Mouse (Mus musculus): Measurements from ENCODE around the gene Creb3. TPM values are rescaled to one million over a fixed set of nuclear protein-coding genes. Genes with fewer than 3 reads are reported as not detected.

The Creb3 gene
- polyA plus RNA-seq, 1 experiment, result 58.2 TPM

- no peak for TF ChIP-seq CTCF (conservative IDR thresholded peaks at IDR 0.05; ENCODE audit: insufficient read depth, insufficient read length, low read depth, low read length)
- TF ChIP-seq POLR2A (IDR thresholded peaks at IDR 0.05; ENCODE audit: low read depth, low read length), result no peak
- no peaks in the 10 kb centered on the region for H3K36me3 ChIP-seq (ENCODE audit: control insufficient read depth, insufficient read depth, low read length)
- peaks cover 3% of the 10 kb centered on the region; the same call in 1 of the 2 replicates for H3K4me1 ChIP-seq (ENCODE audit: control insufficient read depth, insufficient read depth, low read length)
- H3K27me3 ChIP-seq (replicated peaks; ENCODE audit: control insufficient read depth, insufficient read depth, low read length), result no peaks in the 10 kb centered on the region
- no peak overlapping the region for H3K27ac ChIP-seq (ENCODE audit: insufficient read depth, low read depth, low read length)
- H3K4me3 ChIP-seq (ENCODE audit: insufficient read depth, low read depth, low read length), result no peak overlapping the region
- whole genome bisulfite sequencing, result 20% methylated on average over 6 of the region's 6 CpGs
- DNase-seq, result peak; percentile 92
These were observed 42.2 kb upstream of the Creb3 start for GRCm38 (mm10) chr4:43519956-43520355.

- H3K4me3 ChIP-seq (ENCODE audit: insufficient read depth, low read depth, low read length), result no peak overlapping the region
- H3K36me3 ChIP-seq (ENCODE audit: control insufficient read depth, insufficient read depth, low read length), result no peaks in the 10 kb centered on the region
- TF ChIP-seq POLR2A (IDR thresholded peaks at IDR 0.05; ENCODE audit: low read depth, low read length) (no peak), CTCF (conservative IDR thresholded peaks at IDR 0.05; ENCODE audit: insufficient read depth, insufficient read length, low read depth, low read length) (peak; percentile 35)
- peaks cover 3% of the 10 kb centered on the region; the same call in 1 of the 2 replicates for H3K4me1 ChIP-seq (ENCODE audit: control insufficient read depth, insufficient read depth, low read length)
- no peak overlapping the region for H3K27ac ChIP-seq (ENCODE audit: insufficient read depth, low read depth, low read length)
- 73% methylated on average over 5 of the region's 5 CpGs for WGBS
- no peak for DNase-seq
- H3K27me3 ChIP-seq (replicated peaks; ENCODE audit: control insufficient read depth, insufficient read depth, low read length), result no peaks in the 10 kb centered on the region
These were observed 34.3 kb upstream of the Creb3 start for GRCm38 (mm10) chr4:43527880-43528279.

GRCm38 (mm10) chr4:43528487-43528886 lies 33.6 kb upstream of the Creb3 start:
- DNase-seq, result no peak
- Histone ChIP-seq H3K27me3 (replicated peaks; ENCODE audit: control insufficient read depth, insufficient read depth, low read length) (no peaks in the 10 kb centered on the region), H3K4me1 (ENCODE audit: control insufficient read depth, insufficient read depth, low read length) (peaks cover 3% of the 10 kb centered on the region; the same call in 1 of the 2 replicates), H3K4me3 (ENCODE audit: insufficient read depth, low read depth, low read length) (no peak overlapping the region), H3K36me3 (ENCODE audit: control insufficient read depth, insufficient read depth, low read length) (0 out of 2 replicates have a peak, but pooled peaks cover 1% of the 10 kb centered on the region), H3K27ac (ENCODE audit: insufficient read depth, low read depth, low read length) (no peak overlapping the region)
- 84% methylated on average over 9 of the region's 9 CpGs for WGBS
- 0 out of 2 replicates have a peak, but pooled peaks have one; percentile 7 for TF ChIP-seq CTCF (conservative IDR thresholded peaks at IDR 0.05; ENCODE audit: insufficient read depth, insufficient read length, low read depth, low read length)
- no peak for TF ChIP-seq POLR2A (IDR thresholded peaks at IDR 0.05; ENCODE audit: low read depth, low read length)

GRCm38 (mm10) chr4:43530081-43530501 lies 32.0 kb upstream of the Creb3 start:
- Histone ChIP-seq H3K36me3 (ENCODE audit: control insufficient read depth, insufficient read depth, low read length) (peaks cover 7% of the 10 kb centered on the region; the same call in 1 of the 2 replicates), H3K4me3 (ENCODE audit: insufficient read depth, low read depth, low read length) (no peak overlapping the region), H3K27ac (ENCODE audit: insufficient read depth, low read depth, low read length) (no peak overlapping the region), H3K27me3 (replicated peaks; ENCODE audit: control insufficient read depth, insufficient read depth, low read length) (no peaks in the 10 kb centered on the region), H3K4me1 (ENCODE audit: control insufficient read depth, insufficient read depth, low read length) (no peaks in the 10 kb centered on the region)
- 30% methylated on average over 8 of the region's 8 CpGs for WGBS
- TF ChIP-seq CTCF (conservative IDR thresholded peaks at IDR 0.05; ENCODE audit: insufficient read depth, insufficient read length, low read depth, low read length), result no peak
- TF ChIP-seq POLR2A (IDR thresholded peaks at IDR 0.05; ENCODE audit: low read depth, low read length), result no peak
- DNase-seq, result peak; percentile 47

- TF ChIP-seq CTCF (conservative IDR thresholded peaks at IDR 0.05; ENCODE audit: insufficient read depth, insufficient read length, low read depth, low read length), result peak; percentile 83
- no peak for TF ChIP-seq POLR2A (IDR thresholded peaks at IDR 0.05; ENCODE audit: low read depth, low read length)
- Histone ChIP-seq H3K36me3 (ENCODE audit: control insufficient read depth, insufficient read depth, low read length) (peaks cover 7% of the 10 kb centered on the region; the same call in 1 of the 2 replicates), H3K4me3 (ENCODE audit: insufficient read depth, low read depth, low read length) (no peak overlapping the region), H3K27ac (ENCODE audit: insufficient read depth, low read depth, low read length) (no peak overlapping the region), H3K4me1 (ENCODE audit: control insufficient read depth, insufficient read depth, low read length) (no peaks in the 10 kb centered on the region), H3K27me3 (replicated peaks; ENCODE audit: control insufficient read depth, insufficient read depth, low read length) (no peaks in the 10 kb centered on the region)
- DNase-seq, result peak; percentile 82
- 16% methylated on average over 7 of the region's 7 CpGs for WGBS
These were observed 31.6 kb upstream of the Creb3 start for GRCm38 (mm10) chr4:43530581-43530980.

GRCm38 (mm10) chr4:43533270-43533669 lies 28.9 kb upstream of the Creb3 start:
- Histone ChIP-seq H3K4me3 (ENCODE audit: insufficient read depth, low read depth, low read length) (no peak overlapping the region), H3K4me1 (ENCODE audit: control insufficient read depth, insufficient read depth, low read length) (no peaks in the 10 kb centered on the region), H3K27me3 (replicated peaks; ENCODE audit: control insufficient read depth, insufficient read depth, low read length) (no peaks in the 10 kb centered on the region), H3K36me3 (ENCODE audit: control insufficient read depth, insufficient read depth, low read length) (peaks cover 10% of the 10 kb centered on the region), H3K27ac (ENCODE audit: insufficient read depth, low read depth, low read length) (no peak overlapping the region)
- WGBS, result 45% methylated on average over 9 of the region's 9 CpGs
- TF ChIP-seq CTCF (conservative IDR thresholded peaks at IDR 0.05; ENCODE audit: insufficient read depth, insufficient read length, low read depth, low read length), result no peak
- no peak for TF ChIP-seq POLR2A (IDR thresholded peaks at IDR 0.05; ENCODE audit: low read depth, low read length)
- DNase-seq, result peak; percentile 75

- 95% methylated on average over 8 of the region's 8 CpGs for WGBS
- no peak overlapping the region for H3K4me3 ChIP-seq (ENCODE audit: insufficient read depth, low read depth, low read length)
- H3K27ac ChIP-seq (ENCODE audit: insufficient read depth, low read depth, low read length), result no peak overlapping the region
- peaks cover 15% of the 10 kb centered on the region for H3K36me3 ChIP-seq (ENCODE audit: control insufficient read depth, insufficient read depth, low read length)
- H3K4me1 ChIP-seq (ENCODE audit: control insufficient read depth, insufficient read depth, low read length), result no peaks in the 10 kb centered on the region
- no peaks in the 10 kb centered on the region for H3K27me3 ChIP-seq (replicated peaks; ENCODE audit: control insufficient read depth, insufficient read depth, low read length)
- TF ChIP-seq CTCF (conservative IDR thresholded peaks at IDR 0.05; ENCODE audit: insufficient read depth, insufficient read length, low read depth, low read length) (no peak), POLR2A (IDR thresholded peaks at IDR 0.05; ENCODE audit: low read depth, low read length) (no peak)
- DNase-seq, result no peak
These were observed 26.5 kb upstream of the Creb3 start for GRCm38 (mm10) chr4:43535628-43536027.
